Mouse (Mus musculus): ENCODE measurements at regions not wholly inside any gene's neighbourhood (a gene's known extent, or its start where the extent isn't known, plus 50 kb on each side); places are given as distances from the start of the nearest gene placed in this dataset.

- TF ChIP-seq CTCF (IDR thresholded peaks at IDR 0.05; ENCODE audit: extremely low read depth, insufficient read length, insufficient replicate concordance, low read depth, low read length) (no peak), POLR2A (IDR thresholded peaks at IDR 0.05; ENCODE audit: low read depth, low read length) (no peak)
These were observed 109.2 kb downstream of the Cand1 start for GRCm38 (mm10) chr10:119130676-119131075.
